Mouse (Mus musculus) CD4-positive, CD25-positive, alpha-beta regulatory T cell, adult 4 months (primary cell): ENCODE data around the gene BC048507. TPM values are rescaled to one million over a fixed set of nuclear protein-coding genes. Genes with fewer than 3 reads are reported as not detected.

ENCODE experiments used
- polyA plus RNA-seq, 2 experiments: library from polyadenylated mRNA; unstranded; fragments of 100-300 nt; shearing (Covaris generic); gene quantifications; one replicate each; pipeline ENCODE4 v1.2.1; 2017

Gene BC048507
- polyA plus RNA-seq, 2 experiments from 2014 or later, result not detected

Other genes with a start within 250 kb of the BC048507 start
- gene Gm49345, start 225.6 kb upstream of the BC048507 start, polyA plus RNA-seq, result 1 to 10 TPM; 5.1 to 5.4 TPM
- gene Zfp729a, start 225.5 kb upstream of the BC048507 start, polyA plus RNA-seq, result 10 to 100 TPM in 1 of 2 experiments, 1 to 10 TPM in 1; 8.0 to 13.1 TPM
- 10 to 100 TPM; 18.9 to 21.8 TPM for gene Zfp738, start 176.3 kb upstream of the BC048507 start, polyA plus RNA-seq
- 1 to 10 TPM; 7.6 TPM for gene Zfp65, start 134.2 kb upstream of the BC048507 start, polyA plus RNA-seq
- gene Zfp85, start 108.1 kb upstream of the BC048507 start, polyA plus RNA-seq, result 10 to 100 TPM; 14.1 to 16.6 TPM
- gene Zfp493, start 83.6 kb upstream of the BC048507 start, polyA plus RNA-seq, result 1 to 10 TPM; 1.5 to 2.9 TPM
- 1 to 10 TPM; 6.1 to 8.8 TPM for gene Zfp273, start 49.6 kb upstream of the BC048507 start, polyA plus RNA-seq
- 1 to 10 TPM in 1 of 2 experiments, not detected in 1; 1.1 TPM for gene Gm10037, start 32.2 kb upstream of the BC048507 start, polyA plus RNA-seq